Mouse (Mus musculus) cerebral cortex, adult 2 months (tissue): ENCODE results near the gene Far1.

Experiments used
- WGBS: fragments of 180-500 bp; shearing (Covaris S2); methylation state at CpG from one replicate; pipeline ENCODE4 v1.1.7; 2018; 5-methylcytosine and 5-hydroxymethylcytosine counted together

The Far1 gene

GRCm38 (mm10) chr7:113513286-113513962 lies at the start of gene Far1:
Far1 (plus strand) TSS chr7:113513834.
- WGBS: under 1% methylated on average over 70 of the region's 71 CpGs

GRCm38 (mm10) chr7:113468345-113468744 lies 45.3 kb upstream of the Far1 start:
- WGBS: 86% methylated on average over 3 of the region's 3 CpGs

DNA sequence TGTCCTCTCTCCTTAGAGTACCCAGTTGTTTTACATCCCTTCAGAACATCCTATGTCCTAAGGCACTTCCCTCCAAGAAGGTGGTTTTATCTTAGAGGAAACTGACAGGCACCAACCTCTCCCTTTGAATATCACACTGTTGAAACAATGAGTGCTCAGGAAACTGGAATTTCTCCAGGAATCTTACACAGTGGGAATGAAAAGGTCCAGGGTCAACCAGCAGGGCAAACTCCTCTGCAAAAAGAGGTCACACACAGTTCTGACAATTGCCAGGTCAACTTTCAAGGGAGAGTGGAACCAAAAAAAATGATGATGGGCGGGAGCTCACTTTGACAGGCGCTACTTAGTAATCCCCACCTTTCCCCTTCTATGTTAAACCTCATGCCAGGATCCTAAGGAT lies 43.0 kb upstream of the Far1 start:
- 91% methylated on average over 2 of the region's 2 CpGs for WGBS

- 84% methylated on average over 1 of the region's 1 CpGs for WGBS
These were observed 42.0 kb upstream of the Far1 start for GRCm38 (mm10) chr7:113471653-113472052.

DNA sequence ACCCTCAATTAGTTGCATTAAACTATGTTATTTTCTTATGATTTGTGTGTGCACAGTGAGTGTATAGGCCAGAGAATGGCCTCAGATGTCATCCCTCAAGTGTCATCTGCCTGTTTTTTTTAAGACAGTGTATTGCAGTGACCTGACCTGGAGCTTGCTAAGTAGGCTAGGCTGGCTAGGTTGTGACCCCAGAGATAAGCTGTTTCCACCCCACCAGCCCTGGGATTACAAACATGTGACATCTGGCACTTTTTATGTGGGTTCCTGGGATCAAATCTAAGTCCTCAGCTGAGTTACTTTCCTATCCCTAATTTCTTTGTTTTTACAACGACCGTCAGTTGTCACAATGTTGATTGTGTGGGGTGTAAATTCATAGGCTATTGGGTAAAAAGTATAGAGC lies 17.8 kb upstream of the Far1 start:
- 88% methylated on average over 2 of the region's 2 CpGs for WGBS

- WGBS: 88% methylated on average over 3 of the region's 3 CpGs
These were observed 15.2 kb upstream of the Far1 start for GRCm38 (mm10) chr7:113498413-113498812.

- WGBS: 88% methylated on average over 6 of the region's 6 CpGs
These were observed 13.8 kb upstream of the Far1 start for GRCm38 (mm10) chr7:113499821-113500220.

GRCm38 (mm10) chr7:113502453-113502852 lies 11.2 kb upstream of the Far1 start:
- WGBS: 74% methylated on average over 3 of the region's 3 CpGs

DNA sequence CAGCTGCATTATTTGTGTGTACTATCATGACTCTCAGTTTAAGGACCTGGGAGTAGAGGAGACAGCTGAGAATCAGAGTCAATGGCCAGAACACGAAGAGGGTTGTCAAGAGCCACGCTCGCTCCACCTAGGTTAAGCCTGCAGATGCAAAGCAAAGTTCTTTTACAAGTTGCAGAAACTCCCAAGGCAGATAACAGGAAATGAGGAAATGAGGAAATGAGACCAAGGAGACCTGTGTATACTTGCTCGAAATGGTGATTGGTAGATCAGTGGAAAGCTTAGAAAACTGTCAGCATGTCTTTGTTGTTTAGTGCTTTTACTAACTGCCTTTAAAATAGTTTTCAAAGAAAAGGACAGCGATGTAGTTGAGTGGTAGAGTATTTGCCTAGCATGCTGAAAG lies 8.6 kb upstream of the Far1 start:
- WGBS: 78% methylated on average over 5 of the region's 5 CpGs

GRCm38 (mm10) chr7:113505516-113506045 lies 8.1 kb upstream of the Far1 start:
- WGBS: 75% methylated on average over 4 of the region's 4 CpGs

GRCm38 (mm10) chr7:113507846-113508245 lies 5.8 kb upstream of the Far1 start:
- 70% methylated on average over 3 of the region's 3 CpGs for WGBS

DNA sequence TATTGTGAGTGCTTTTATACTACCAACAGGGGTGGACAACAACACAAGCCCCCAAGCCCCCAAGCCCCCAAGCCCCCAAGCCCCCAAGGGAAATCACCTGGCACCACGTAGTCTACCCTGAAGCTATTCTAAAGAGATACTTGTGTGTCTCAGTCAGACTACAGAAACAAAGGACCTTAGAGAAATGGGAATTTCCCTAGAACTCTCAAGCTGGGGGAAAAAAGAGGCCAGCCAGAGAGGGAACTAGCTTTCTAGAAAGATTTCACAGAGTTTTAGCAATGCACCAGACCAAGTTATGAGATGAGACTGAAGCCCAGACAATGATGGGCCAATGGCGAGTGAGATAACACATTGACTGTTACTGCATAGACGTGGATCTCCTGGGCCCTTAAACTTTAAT lies 2.2 kb upstream of the Far1 start:
- WGBS: 91% methylated on average over 3 of the region's 3 CpGs

DNA sequence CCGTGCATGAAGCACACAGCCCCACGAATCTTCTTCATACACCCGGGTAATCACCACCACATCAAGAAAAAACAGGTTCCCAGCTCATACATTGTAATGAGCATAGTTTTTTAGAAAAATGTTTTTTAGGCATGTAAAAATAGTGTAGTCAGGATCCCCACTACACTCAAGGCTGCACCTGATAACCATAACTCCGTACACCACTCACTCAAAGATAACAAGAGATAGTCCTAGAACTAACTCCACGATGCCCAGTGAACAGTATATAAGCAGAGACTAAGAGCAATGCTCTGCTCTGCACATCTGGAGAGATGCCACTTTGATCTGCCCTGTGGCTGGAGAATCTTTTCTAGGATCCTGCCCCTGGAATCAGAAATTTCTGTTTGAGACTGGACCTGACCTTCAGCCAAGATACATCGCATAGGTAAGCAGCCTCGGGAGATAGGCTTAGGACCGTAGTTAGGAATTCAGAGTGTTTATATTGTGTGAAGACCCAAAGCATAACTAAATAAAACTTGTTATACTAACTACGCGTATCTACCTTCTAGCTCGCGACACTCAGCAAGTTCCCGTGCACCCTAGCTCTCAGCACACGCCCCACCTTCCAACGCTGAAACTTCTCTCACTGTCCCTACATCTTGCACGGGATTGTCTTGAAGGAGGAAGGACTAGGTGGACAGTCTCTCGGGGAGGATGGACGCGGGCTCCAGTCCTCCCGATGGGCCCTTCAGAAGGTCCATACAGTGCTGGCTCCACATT lies 928 bp upstream of the Far1 start:
- WGBS: 14% methylated on average over 20 of the region's 20 CpGs

DNA sequence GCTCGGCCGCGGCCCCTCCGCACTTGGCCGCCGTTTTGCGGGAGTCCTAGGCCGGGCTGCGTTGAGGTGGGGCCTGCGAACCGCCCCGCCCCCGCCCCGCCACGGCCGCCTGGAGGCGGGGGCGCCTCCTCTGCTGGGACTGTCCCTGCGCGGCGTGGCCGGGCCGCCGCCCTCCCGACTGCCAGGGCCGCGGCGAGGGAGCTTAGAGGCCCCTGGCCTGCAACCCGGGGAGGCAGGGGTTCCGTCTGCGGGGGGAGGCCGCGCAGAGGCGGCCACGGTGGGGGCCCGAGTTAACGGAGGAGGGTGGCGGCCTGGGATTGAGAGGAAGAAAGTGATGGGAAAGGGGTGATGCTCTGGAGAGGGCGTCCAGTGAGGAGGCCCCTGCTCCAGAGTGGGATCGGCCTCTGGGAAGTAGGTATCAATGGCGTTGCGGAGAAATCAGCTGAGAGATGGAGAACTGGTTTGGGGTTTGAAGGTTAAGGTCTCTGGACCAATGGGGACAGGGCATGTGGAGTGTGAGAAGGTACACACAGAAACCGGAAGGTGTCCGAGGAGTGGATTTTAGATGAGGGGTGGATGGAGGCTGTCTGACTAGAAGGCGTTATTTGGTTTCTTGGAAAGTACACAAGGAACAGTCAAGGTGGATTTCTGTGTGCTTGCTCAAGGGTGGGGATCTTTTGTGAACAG lies 472 bp downstream of the Far1 start:
- 2% methylated on average over 44 of the region's 45 CpGs for WGBS

DNA sequence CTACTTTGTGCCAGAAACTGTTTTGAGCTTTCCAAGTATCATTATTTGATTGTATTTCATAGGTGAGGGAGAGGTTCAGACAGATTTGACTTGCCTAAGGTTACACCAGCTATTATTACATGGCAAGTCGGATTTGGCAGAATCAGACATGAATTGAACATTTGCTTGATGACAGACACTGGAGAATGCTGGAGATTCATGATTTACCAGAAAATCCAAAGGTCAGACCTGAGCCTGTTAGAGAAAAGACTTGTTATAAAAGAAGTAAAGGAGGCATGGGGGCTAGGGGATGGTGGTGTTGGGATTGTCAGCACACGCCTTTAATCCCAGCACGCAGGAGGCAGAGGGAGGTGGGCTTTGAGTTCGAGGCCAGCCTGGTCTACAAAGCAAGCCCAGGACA lies 2.2 kb downstream of the Far1 start:
- 77% methylated on average over 4 of the region's 4 CpGs for WGBS

DNA sequence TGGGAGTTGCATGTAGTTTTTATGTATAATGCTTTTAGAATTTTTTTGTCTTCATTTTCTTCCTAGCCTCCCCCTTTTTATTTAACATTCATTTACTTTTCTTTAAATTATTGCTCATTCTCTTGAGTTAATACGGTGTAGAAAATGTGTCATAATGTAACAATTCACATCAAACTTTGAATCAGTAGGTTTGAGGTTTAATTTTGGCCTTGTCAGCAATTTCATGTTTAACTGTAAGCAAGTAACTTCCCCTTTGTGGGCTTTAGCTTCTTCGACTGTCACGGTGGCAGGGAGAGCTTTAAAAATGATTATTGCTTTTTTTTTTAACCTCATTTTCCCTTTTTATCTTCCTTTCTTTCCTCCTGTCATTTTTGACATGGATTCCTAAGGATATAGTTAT lies 4.8 kb downstream of the Far1 start:
- WGBS: 50% methylated on average over 3 of the region's 3 CpGs

GRCm38 (mm10) chr7:113518961-113519360 lies 5.3 kb downstream of the Far1 start:
- 65% methylated on average over 2 of the region's 2 CpGs for WGBS

DNA sequence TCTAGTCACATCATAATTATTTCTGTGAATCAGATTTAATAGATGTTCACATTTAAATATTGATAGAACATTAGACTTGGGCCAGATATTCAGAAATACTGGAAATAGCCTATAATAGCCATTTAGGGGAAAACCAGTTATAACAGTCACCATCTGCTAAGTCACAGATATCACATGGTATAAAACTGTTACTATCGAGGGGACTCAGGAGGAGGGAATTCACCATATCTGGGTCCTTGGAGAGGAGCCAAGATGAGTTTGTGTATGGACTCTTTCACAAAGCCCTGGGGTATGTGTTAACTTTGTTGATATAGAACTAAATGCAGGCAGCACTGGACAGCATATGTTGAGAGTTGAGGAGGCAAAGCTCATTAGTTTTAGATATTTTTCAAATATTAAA lies 29.5 kb downstream of the Far1 start:
- WGBS: 38% methylated on average over 1 of the region's 1 CpGs

DNA sequence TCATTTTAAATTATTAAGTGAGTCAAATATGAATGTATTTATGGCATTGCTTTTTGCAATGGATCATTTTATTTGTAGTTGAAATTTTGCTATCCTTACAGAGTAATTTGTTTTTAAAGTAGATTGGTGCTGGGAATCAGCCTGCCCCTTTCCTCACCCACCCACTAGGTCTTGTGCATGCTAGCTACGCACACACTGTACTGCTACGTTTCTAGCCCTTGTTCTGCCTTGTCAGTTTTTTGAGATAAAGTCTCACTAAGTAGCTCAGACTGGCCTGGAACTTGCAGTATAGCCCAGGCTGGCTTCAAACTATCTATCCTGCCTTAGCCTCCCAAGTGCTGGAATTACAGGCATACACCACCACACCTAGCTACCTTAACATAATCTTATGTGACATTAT lies 38.9 kb downstream of the Far1 start:
- WGBS: 72% methylated on average over 2 of the region's 2 CpGs

DNA sequence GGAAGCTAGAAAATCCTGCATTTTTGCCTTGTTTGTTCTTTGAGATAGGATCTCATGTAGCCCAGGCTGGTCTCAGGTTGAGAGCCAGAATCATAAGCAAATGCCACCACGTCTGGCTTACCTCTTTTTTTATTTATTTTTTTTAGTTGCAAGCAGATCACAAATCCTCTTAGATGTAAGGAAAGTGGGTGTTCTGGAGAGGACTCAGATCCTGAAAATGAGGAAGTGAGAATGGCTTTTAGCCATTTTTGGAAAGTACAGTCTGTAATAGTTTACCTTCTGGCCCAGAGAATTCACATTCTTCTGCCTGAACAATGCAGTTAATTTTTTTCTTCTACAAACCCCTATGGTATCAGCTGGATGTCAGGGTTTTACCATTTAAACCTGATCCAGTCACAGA lies 42.5 kb downstream of the Far1 start:
- WGBS: 37% methylated on average over 1 of the region's 1 CpGs

DNA sequence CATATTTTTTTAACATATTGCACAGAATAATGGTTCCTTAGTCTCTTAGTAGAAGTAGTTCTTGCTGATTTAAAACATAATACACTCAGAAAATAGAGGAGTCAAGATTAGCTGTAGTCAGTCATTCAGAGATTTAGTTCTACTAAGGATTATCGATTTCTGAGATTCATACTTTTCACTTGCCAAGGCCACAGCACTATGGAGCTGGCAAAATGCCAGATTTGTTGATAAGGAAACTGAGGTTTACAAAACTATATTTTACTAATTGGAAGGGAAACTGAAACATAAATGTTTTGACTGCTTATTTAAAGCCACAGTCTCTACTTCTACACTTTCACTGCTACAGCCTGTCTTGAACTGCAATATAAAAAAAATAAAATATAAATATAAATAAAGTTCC lies 53.3 kb downstream of the Far1 start:
- WGBS: 77% methylated on average over 1 of the region's 1 CpGs

DNA sequence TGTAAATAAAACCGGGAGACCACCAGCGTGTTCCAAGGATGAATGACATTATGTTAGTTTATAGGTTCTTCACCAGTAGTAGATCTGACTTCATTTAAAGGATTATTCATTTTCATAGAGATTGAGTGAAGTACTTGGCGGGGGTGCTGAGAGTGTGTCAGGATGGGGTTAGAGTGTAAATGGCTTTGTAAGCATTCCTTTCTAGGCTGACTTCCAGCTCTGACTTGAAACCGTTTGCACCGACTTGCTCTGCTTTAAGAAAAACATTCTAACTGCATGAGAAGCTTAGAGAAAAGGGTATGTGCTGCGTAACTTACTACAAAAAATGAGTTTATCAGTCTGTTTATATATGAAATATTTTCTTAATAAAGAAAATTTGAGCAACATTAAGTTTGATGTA lies 57.5 kb downstream of the Far1 start:
- WGBS: 68% methylated on average over 6 of the region's 6 CpGs

DNA sequence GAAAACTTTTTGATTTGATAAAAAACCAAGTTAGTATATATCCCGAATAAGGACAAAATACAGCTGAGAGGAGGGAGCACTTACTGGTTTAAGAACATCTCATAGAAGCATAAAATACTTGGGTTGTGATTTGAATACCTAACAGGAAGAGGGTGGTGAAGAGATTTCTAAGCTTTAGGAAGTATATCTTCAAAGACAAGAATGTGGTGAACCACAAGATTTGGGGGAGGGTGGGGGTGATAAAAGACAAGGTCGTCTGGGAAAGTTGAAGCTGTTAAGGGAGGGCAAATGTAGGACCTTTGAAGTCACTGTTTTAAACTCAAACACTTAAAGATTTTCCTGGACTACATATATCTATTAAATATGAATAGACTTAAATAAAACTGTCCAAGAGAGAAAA lies 59.1 kb downstream of the Far1 start:
- 78% methylated on average over 2 of the region's 2 CpGs for WGBS
